Mouse (Mus musculus) cerebellum, adult 9-10 months (tissue): ENCODE data around the gene Parp8.

ENCODE experiments used
- DNase-seq: peaks from one replicate; pipeline ENCODE4 v3.0.0; 2022

Parp8 gene

DNA sequence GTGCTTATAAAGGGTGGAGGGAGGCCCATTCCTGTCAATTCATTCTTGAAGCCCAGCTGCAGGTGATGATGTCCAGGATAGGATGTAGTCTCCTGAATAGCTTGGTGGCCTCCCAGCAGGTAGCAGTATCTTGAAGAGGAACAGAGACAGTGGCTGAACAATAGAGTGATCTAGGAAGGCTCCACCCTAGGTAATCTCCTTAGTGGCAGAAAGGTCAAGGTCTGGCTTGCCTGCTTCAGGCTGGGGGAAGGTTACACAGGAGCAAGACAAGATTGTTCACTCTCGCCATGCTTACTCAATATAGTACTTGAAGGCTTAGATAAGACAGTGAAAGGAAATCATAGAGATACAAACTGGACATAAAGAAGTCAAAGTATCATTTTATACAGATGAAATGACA is 213.9 kb downstream of the Parp8 start:
- DNase-seq: no peak
